Mouse (Mus musculus) brain, embryonic 14.5 days (tissue): Measurements from ENCODE around the gene Fam173b. TPM values are rescaled to one million over a fixed set of nuclear protein-coding genes. Genes with fewer than 3 reads are reported as not detected.
A peak's percentile ranks its signal among the peaks of the same experiment; 100 is the strongest.

Experiments
- DNase-seq: peaks from one replicate; pipeline ENCODE4 v3.0.0-alpha.2; 2011; ENCODE audit warnings: low read depth
- CTCF ChIP-seq: fragments of 200-500 bp; IDR thresholded peaks from 2 replicates; pipeline ENCODE4 v1.5.1; 2012; ENCODE audit warnings: inconsistent platforms, mild to moderate bottlenecking, moderate library complexity, borderline replicate concordance; ENCODE audit not compliant: insufficient read depth, insufficient read length; ENCODE audit errors: extremely low read depth
- POLR2A ChIP-seq: fragments of 200-500 bp; IDR thresholded peaks from 2 replicates; pipeline ENCODE4 v1.6.1; 2012; ENCODE audit warnings: mild to moderate bottlenecking, inconsistent platforms, borderline replicate concordance; ENCODE audit not compliant: poor library complexity, insufficient read depth, insufficient read length, severe bottlenecking; ENCODE audit errors: extremely low read depth
- polyA plus RNA-seq: library from polyadenylated mRNA; depleted of rRNA; stranded (reverse); fragments of >200 nt; gene quantifications from 2 replicates; pipeline ENCODE4 v1.2.3, GENCODE M21; 2012; rRNA removed

Fam173b gene
- polyA plus RNA-seq, 1 experiment: 13.4 TPM

- DNase-seq: peak; percentile 13
- TF ChIP-seq CTCF (no peak), POLR2A (no peak)
These were observed 45.6 kb downstream of the Fam173b start for GRCm38 (mm10) chr15:31647225-31647624.

GRCm38 (mm10) chr15:31647851-31648569 is 46.4 kb downstream of the Fam173b start:
- DNase-seq: no peak
- no peak for TF ChIP-seq CTCF
- TF ChIP-seq POLR2A: no peak

DNA sequence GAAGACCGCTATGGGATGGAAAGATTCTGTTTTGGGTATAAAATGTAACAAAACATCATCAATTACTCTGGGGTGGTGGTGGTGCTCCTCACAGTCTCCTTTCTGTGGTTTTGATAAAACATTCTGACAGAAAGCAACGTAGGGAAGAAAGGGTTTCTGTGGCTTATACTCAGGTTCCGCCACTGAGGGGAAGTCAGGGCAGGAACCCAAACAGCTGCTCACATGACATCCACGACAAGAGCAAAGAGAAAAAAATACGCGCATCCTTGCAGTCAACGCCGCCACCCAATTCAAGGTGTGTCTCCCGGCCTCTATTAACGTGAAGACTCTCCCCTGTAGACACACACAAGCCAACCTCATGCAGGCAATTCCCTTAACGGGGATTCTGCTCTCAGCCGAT is 48.0 kb downstream of the Fam173b start:
- no peak for DNase-seq
- TF ChIP-seq CTCF (no peak), POLR2A (no peak)

DNA sequence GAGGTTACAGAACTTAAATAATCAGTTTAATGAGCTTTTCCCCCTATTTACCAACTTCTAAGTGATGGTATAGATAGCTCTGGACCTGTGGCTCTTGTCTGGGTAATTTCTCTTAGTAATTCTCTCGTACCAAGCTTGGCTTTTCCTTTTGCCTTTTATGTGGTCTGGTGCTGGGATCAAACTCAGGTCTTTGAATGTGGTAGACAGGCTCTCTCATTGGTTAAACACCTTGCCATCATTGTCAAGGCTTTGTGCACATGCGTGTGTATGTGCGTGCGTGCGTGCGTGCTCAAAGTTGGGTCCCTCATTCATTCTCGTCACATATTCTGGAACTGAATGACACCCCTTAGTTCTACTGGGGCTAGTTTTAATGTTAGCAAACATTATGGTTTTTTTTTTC is 49.2 kb downstream of the Fam173b start:
- TF ChIP-seq CTCF: no peak
- TF ChIP-seq POLR2A: no peak
- DNase-seq: no peak

- TF ChIP-seq CTCF: no peak
- peak; percentile 12 for DNase-seq
These were observed 58.6 kb downstream of the Fam173b start for GRCm38 (mm10) chr15:31660133-31660795.

- peak; percentile 45 for DNase-seq
- TF ChIP-seq POLR2A (no peak), CTCF (no peak)
These were observed 59.2 kb downstream of the Fam173b start for GRCm38 (mm10) chr15:31660844-31661243.

DNA sequence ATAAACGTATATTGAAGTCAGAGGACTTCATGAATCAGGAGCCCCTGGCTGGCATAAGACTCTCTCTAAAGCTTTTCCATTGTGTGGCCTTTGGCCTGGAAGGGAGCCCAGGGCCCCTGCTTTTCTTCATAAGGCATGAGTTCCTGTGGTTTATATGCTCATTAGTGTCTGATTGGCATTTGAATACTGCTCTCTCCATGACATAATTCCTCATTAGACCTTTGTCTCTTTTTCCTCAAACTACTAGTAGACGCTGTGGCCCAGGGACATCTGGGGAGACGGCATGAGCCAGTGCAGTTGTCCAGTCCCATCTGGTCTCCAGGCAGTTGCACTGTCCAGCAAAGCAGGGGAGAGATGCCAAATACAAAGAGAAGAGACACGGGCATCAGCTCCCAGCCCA is 60.1 kb downstream of the Fam173b start:
- peak; percentile 90 for DNase-seq
- TF ChIP-seq POLR2A (no peak), CTCF (no peak)

DNA sequence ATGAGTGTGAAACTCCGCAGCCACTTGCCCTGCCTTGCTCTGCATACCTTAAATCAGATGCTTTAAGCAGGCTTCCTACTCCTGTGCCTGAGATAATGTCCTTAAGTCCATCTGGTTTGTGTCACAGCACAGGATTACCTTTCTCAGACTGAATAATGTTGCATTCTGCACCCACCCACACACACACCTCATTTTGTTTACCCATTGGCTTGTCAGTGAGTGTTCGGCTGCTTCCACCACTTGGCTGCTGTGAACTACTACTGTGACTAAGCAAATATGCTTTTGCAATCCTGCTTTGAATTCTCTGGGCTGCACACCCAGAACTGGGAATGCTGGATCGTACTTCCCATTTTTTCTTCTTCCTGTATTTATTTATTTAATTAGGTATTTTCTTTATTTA is 61.4 kb downstream of the Fam173b start:
- no peak for DNase-seq
- TF ChIP-seq CTCF (no peak), POLR2A (no peak)

Other genes with a start within 250 kb of the Fam173b start
- gene Ankrd33b, start 234.1 kb upstream of the Fam173b start, polyA plus RNA-seq: 0.42 and 0.66 TPM in 2 replicates
- 1.2 and 1.5 TPM in 2 replicates for gene Ropn1l, start 148.1 kb upstream of the Fam173b start, polyA plus RNA-seq
- 72.7 and 109 TPM in 2 replicates for gene March6, start 70.8 kb upstream of the Fam173b start, polyA plus RNA-seq
- gene Cmbl, start 36.5 kb upstream of the Fam173b start, polyA plus RNA-seq: 5.3 and 7.4 TPM in 2 replicates
- gene Cct5, start within 50 bp of the Fam173b start, polyA plus RNA-seq: 354 and 372 TPM in 2 replicates